Mouse (Mus musculus): ENCODE results near the gene Sf3a1.

Sf3a1 gene

GRCm38 (mm10) chr11:4219317-4219751 is 59.2 kb downstream of the Sf3a1 start:
- DNase-seq = peak; percentile 78 to 80

GRCm38 (mm10) chr11:4219908-4220307 is 59.8 kb downstream of the Sf3a1 start:
- no peak for DNase-seq

- peak; percentile 91 to 94 for DNase-seq
These were observed 60.6 kb downstream of the Sf3a1 start for GRCm38 (mm10) chr11:4220443-4221400.

- DNase-seq = no peak
These were observed 62.1 kb downstream of the Sf3a1 start for GRCm38 (mm10) chr11:4222046-4222950.

- no peak for DNase-seq
These were observed 63.4 kb downstream of the Sf3a1 start for GRCm38 (mm10) chr11:4223393-4224188.

GRCm38 (mm10) chr11:4224223-4224622 is 64.1 kb downstream of the Sf3a1 start:
- no peak for DNase-seq

- no peak for DNase-seq
These were observed 66.6 kb downstream of the Sf3a1 start for GRCm38 (mm10) chr11:4226569-4227325.

- DNase-seq = peak; percentile 95 to 96
These were observed 68.3 kb downstream of the Sf3a1 start for GRCm38 (mm10) chr11:4228463-4228862.

- no peak for DNase-seq
These were observed 69.7 kb downstream of the Sf3a1 start for GRCm38 (mm10) chr11:4229841-4230240.

- DNase-seq = no peak
These were observed 71.3 kb downstream of the Sf3a1 start for GRCm38 (mm10) chr11:4231435-4231834.

Measured in cerebellum, postnatal 10 days (tissue).